Mouse (Mus musculus) urinary bladder, adult 2 months (tissue): Measurements from ENCODE around the gene Ints13. TPM values are rescaled to one million over a fixed set of nuclear protein-coding genes. Genes with fewer than 3 reads are reported as not detected.
"Not testable (repeated sequence)": the region's sequence is repeated elsewhere in the genome, so short reads cannot be mapped to it uniquely, and the experiment has no call there.

ENCODE experiments used
- DNase-seq: peaks from one replicate; pipeline ENCODE4 v3.0.0; 2022; ENCODE audit warnings: low spot score
- polyA plus RNA-seq: library from polyadenylated mRNA; depleted of rRNA; stranded (reverse); fragments of >200 nt; gene quantifications from 2 replicates; pipeline ENCODE4 v1.2.3, GENCODE M21; 2012; rRNA removed

The Ints13 gene
- 48.0 and 54.4 TPM in 2 replicates for polyA plus RNA-seq

DNA sequence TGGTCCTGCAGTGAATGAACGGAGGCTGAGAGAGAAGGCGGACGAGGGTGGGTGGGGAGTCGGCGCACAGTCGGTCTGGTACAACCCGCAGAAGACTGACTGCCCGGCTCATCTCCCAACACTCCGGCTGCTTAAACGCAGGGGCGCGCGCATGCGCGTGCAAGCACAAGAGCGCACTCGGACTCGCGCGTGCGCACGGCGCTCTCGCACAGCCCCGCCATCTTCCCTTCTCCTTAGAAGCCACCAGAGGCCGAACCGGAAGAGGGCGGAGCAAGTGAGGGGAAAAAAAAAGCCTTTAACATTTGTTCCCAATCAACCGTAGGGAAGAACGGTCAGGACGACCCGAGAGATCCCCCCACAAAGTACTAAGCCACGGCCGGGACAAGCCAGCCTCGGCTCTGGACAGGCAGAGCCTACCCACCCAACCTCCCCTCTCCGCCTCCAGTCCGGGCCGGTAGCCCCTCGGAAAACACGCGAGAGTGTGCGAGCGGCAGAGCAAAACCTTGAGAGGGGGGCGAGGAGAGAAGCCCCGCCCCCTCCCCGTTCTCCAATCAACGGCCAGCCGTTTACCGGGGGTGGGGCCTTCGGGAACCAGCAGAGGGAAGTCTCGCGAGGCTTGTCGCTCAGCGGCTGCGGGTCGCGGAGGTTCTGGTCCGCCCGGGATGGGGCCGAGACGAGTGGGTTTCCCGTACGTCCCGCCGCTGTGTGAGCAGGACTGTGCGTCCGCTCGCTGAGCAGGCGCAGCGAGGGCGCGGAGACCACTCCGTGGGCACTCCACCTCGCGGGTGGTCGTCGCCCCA is at the start of gene Ints13:
Ints13 (minus strand) TSS at position 526 of the 800 bp plus-strand sequence.
- peak; percentile 91 for DNase-seq

DNA sequence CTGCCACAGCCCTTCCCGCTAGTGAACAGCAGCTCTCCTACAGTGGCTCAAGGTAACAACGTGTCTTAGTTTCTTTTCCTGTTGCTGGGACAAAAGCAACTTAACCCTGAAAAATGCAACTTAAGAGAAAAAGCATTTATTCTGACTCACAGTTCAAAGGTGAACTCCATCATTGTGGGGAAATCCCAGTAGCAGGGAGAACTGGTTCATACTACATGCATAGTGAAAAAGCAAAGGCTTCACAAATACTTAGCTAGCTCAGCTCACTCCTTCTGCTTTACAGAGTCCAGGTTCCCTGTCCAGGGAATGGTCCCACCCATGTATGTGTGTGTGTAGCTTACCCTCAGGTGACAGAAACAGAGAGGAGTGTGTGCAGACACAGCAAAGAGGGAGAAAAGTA is 39.0 kb upstream of the Ints13 start:
- DNase-seq = no peak

DNA sequence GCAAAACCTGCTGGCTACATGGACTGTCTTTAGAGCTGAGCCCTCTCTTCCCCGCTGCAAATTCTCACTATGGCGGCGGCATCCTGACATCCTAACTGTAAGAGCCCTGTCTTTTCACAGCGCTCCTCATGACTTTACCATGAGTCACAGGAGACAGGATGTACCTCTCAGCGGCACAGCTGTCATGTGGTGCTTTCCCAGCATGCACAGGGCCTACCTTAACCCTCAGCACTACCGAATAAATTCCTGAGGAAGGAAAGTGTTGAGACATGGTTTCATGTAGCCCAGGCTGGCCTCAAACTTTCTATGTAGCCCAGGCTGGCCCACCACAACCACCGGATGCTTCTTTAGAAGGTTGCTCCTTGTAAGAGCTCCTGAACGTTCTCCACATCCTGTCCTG is 38.3 kb upstream of the Ints13 start:
- no peak for DNase-seq

DNA sequence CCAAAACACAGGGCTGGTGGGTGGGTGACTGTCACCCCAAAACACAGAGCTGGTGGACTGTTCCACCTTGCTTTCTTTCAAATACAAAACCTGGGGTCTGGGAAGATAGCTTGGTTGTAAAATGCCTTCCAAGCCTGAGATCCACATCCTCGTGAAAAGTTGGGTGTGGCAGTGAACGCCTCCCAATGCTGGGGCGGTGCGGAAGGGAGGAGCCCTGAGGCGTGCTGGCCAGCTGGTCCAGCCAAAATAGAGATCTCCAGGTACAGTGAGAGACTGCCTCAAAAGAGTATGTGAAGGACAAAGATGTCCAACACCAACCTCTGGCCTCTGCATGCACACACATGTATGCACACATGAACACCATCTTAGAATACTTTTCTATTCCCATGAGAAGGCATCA is 36.9 kb upstream of the Ints13 start:
- DNase-seq = no peak

DNA sequence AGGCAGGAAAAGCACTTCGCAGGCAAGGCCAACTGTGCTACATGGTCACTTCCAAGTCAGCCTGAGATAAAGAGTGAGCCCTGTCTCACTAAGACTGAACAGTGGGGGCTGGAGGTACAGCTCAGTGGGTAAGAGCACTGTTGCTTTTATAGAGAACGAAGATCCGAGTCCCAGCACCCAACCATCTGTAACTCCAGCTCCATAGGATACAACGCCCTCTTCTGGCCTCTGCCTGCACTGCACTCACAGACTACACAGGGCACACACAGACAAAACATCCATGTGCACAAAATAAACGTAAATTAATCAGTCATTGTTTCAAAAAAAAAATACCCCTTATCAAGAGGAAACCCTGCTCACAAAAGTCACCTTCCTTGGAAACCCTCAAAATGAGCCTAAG is 36.3 kb upstream of the Ints13 start:
- DNase-seq = no peak

DNA sequence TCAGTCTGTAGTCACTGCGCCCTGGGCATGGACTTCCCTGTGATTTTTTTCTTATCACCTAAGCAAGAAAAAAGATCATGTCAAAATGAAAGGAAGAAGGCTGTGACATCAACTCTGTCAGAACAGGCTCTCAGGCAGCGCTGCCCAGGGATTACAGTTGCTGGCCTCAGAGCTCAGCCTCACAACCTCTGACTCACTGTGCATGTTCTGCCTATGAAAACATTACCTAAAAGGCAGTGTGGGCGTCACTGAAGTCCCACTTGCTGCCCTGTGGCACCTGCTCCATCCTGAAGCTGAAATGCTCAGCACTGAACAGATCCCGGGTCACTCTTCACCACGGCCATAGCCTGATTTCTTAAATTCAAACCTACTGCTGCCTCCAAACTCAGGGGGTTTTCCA is 35.1 kb upstream of the Ints13 start:
- no peak for DNase-seq

DNA sequence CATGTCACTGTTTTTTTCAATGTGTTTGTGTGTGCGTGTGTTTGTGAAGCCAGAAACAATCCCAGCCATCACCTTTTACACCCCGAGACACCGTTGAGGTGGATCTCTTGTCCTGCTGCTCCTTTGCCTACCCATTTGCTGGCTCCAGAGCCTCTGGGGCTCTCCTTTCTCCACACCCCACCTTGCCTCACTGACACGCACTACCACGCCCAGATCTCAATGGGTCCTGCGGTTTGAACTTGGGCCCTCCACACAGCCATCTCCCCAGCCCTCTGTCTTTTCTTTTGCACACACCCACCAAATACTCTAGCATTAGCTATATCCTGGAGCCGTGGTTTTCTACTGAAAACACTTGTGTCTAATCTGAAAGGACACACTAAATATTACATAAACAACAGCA is 34.3 kb upstream of the Ints13 start:
- DNase-seq = no peak

DNA sequence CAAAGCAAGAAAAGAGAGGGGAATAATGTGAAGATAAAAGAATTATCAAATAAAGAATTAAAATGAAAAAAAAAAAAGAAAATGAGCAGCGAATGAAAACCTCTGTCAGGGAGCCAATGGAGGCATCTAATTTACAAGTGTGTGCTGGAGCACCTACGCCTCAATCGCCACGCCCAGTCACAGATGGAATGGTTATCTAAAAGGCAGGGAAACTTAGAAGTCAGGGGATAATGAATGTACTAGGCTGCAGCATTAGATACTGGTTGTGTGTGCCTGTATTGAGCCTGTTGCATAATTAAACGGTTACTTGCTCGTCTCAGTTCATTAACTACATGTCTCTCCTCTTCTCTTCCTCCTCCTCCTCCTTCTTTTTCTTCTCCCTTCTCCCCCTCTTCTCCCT is 33.8 kb upstream of the Ints13 start:
- DNase-seq = no peak

DNA sequence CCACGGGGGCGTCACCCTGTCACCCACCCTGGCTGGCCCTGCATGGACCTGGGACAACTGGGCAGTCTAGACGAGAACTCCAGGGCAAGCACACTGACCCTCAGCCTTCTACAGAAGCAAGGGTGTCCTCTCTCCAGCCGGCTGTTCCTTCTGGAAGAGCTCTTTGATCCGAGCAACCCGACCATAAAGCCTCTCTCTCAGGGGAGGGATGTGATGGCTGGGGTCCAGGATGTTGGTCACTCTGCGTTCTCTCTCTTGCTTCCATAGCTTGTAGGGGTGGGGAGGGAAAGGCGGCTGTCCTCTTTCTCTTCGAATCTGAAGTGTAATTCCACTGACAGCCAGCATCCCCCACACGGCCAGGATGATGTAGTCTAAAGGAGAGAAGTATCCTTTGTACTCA is 26.0 kb upstream of the Ints13 start:
- no peak for DNase-seq

DNA sequence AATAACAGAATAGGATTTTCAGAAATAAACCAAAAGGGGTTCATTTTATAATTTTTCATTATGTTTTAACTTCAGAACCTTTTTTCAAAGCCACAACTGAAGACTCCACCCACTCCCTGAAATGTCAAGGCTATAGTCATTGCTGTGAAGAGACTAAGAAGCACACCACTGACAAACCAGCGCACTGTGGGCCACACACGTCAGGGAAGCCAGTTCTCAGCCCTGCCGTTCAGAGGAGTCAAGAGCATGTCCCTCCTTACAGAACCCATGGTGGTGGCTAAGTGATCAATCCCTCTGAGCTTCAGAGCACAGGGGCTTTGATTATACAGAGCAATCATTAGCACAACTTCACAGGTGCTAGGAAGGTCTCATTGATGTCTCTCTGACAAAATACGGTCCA is 25.0 kb upstream of the Ints13 start:
- no peak for DNase-seq

DNA sequence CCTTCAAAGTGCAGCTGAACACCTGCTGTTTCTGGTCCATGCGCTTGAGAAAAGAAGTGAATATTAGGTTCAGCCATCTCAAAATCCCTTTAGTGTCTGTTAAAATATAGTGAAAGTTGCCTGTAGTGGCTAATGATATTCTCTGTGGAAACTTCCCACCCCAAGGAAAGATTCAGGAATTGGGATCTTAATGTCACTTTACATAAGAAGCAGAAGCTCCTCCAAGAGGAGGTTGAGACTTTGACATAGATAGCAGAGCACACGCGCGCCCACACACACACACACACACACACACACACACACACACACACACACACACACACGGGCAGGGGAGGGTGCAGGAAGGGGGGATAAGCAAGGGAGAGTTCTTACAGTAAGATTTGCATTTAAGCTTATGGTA is 7.5 kb upstream of the Ints13 start:
- no peak for DNase-seq

DNA sequence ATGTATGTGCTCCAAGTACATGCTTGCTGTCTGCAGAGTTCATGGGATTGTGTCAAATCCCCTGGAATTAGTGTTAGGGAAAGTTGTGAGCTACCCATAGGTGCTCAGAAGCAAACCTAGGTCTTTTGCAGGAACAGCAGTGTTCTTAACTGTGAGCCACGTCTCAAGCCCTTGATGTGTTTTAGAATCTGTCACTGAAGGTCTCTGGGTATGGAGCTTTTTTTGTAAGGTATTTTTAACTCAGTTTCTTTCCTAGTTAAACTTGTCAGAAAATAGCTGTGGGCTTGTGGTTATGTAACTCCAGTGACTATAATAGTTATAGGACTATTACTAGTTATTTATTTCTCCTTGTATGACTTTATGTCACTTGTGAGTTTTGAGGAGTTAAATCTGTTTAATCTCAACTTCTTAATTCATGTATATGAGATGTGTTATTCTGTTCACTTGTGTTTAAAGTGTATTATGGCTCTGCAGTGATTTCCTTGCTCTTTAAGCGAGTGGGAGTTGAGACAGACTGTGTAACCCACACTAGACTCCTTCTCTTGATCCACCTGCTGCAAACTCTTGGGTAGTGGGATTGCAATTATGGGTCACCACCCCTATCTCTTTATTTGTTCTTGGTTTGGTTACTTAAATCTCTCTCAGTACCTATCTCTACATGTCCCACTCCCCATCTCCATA is 5.9 kb upstream of the Ints13 start:
- DNase-seq = no peak

DNA sequence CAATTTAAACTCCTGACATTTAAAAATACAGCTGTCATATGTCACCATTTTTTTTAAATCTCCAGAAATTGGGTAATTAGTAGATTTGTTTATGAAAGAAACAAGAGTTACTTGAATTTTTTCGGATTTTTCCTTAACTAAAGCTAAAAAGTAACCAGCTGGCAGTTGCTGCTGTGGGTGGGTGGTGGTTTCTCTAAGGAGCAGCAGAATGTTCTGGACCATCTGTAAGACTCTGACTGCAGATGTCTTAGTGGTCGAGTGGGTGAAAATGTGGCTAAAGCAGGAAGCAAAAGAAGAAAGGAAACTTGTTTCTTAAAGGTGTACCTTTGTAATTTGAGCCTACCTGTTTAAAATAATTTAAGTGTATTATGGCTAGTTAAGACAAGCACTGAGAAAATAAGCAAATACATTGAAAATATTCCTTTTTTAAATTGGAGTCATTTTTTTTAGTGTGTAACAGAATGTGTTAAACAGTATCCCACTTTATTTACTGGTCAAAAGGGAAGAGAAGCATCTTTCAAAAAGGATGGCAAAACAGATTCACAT is 2.8 kb upstream of the Ints13 start:
- no peak for DNase-seq

DNA sequence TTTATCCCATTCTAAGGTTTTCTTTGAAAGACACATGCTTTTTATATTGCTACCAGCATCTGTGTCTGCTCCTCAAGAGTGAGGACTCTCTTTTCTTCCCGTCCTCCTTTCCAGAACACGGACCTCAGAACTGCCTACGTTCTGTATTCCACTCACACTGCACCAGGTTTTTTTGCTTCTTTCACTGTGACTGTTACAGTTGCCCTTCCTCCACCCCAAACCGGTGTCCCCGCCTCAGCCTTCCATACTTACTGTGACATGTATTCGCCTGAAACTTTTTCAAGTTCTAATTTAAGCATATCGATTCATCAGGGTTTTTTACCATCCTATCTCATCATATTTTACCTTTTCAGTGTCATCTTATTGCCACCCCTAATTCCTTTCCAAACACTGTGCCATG is 951 bp upstream of the Ints13 start:
- DNase-seq = no peak

DNA sequence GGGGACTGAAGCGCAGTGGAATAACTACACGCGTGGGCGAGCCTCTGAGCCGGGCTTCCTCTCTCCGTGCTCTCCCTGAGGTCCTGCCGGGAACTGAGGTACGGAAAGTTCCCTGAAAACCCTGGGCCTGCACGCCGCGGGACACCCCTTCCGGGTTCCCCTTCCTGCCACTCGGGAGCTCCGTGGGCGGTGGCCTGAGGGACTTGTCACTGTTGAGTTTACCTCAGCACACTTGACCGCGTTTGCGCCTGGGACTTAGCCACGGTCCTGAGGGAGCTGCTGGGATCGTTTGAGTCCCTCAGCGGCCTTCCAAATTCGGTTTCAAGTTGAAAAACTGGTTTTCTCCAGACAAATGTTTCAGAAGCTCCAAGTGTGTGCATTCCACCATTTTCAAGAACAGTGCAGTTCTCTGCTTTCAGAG is 486 bp upstream of the Ints13 start:
- no peak for DNase-seq

DNA sequence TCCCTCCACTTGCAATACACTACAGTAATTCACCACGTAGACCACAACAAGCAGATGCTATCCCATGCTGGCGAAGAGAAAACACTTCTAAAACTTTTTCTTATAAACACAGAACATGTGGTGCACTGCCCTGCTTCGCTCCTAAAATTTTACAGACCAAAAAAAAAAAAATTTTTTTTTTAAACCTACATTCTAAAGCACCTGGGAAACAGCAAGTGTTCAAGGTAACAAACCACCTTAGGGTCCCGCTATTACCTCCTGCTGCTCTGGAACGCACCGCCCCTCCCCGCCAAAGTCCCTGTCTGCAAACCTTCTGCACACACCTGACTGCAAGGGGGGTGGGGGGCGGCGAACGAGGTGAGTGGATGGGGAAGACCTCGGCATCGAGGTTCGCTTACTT is 732 bp downstream of the Ints13 start, which contains the start of gene Fgfr1op2:
Fgfr1op2 (plus strand) TSS at position 301 of the 400 bp plus-strand sequence.
- DNase-seq = no peak

DNA sequence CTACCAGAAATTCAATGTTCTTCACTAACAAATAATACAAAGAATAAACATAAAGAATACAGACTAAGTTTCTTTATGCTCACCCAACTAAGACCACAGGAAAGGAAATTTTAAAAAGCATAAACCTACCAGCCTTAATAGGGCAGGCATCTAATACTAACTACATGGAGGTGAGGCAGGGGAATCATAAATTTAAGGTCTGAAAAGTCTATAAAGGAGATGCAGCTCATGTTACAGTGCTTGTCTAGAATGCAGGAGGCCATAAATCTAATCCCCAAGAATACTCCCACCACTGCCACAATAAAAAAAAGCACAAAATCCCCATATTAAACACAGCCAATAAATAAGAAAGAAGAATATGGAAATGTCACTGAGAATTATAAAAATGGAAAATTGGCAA is 5.6 kb downstream of the Ints13 start:
- DNase-seq = no peak

DNA sequence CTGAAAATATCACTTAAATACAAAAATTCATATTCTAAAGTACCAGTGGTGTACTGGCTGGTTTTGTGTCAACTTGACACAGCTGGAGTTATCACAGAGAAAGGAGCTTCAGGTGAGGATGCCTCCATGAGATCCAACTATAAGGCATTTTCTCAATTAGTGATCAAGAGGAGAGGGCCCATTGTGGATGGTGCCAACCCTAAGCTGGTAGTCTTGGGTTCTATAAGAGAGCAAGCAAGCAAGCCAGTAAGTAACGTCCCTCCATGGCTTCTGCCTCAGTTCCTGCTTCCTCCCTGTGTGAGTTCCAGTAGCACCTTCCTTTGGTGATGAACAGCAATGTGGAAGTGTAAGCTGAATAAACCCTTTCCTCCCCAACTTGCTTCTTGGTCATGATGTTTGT is 15.2 kb downstream of the Ints13 start:
- DNase-seq = not testable (repeated sequence)

DNA sequence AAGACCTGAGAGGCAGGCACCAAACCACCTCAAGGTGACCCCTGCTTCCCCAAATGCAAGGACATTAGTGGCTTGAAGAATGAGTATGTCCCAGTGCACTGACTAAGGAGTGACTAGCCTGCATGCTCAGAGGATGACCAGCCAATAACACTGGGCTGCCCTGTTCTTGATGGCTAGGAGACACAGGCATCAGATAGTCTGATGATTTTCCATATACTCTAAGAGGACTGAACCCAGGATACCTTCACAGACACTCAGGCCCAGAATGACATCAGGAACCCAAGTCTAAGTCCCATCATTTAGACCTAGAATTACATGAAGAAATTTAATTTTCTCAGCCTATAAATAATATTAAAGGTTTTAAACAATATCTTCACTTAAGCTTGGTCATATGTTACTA is 26.3 kb downstream of the Ints13 start:
- no peak for DNase-seq

DNA sequence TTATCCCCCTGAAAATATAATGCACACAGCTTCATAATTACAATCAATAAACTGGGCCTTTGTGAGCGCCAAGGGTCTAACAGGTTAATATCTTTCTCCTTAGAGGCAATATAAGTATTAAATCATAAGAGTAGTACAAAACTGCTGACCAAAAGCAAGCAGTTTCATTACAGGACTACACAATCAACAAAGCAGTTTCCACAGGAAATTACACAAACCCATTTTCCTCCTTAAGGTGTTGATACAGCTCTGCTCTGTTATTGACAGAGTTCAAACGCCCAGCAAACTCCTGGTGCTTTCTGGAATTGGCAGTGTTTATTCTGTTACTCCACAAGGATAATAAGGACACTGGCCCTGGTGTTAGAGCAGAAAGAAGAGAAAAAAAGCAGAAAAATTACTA is 27.2 kb downstream of the Ints13 start:
- no peak for DNase-seq

DNA sequence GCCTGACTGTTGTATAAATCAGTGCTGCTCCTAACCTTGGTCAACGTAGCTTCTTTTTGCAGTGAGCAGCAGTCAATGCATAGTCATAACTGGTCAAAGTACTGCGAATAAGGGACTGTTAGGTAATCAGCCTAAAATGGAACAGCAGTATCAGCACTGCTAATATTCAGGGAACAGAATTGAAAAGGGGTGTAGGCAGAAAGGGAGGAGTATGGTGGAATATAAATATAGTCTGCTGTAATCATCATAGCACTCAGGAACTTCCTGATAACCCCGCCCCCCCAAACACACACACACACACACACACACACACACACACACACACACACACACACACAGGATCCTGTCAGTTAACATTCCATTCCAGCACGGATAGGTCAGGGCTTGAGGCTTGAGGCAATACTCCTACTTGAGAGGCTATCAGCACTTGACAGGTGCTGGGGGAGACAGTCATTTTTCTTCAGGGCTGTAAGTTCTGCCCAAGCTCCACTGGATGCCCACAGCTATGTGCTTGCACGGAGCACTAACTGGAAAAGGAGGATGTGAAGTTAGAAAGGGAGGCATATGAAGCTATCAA is 32.3 kb downstream of the Ints13 start:
- DNase-seq = no peak

DNA sequence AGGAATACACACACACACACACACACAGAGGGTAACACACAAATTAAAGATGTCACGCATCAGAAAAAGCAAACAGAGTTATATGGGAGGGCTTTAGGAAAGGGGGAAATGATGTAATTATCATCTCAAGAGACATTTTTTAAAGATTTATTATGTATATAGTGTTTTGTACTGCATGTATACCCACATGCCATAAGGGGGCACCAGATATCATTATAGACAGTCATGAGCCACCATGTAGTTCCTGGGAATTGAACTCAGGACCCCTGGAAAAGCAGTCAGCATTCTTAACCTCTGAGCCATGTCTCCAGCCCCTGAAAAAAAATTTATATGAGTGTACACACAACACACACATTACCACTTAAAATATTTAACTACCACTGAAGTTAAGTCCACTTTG is 33.0 kb downstream of the Ints13 start:
- no peak for DNase-seq

DNA sequence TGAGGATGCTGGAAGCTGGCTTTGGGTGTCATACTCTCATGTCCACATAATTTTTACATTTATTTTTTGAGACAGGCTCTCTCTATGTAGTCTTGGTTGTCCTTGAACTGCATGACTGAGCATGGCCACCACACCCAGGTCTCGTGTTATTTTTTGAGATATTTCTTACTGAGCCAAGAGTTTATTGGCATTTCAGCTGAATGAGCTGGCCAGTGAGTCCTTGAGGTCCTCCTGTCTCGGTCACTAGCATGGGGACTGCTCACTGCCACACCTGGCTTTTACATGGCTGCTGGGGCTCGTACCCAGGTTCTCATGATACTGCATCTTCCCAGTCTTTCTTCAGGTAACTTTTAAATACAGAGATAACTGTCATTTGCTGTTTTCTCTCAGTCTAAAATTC is 37.2 kb downstream of the Ints13 start:
- DNase-seq = no peak
